Mouse (Mus musculus) MEL (cell line): ENCODE measurements around the gene Fam155a. TPM values are rescaled to one million over a fixed set of nuclear protein-coding genes. Genes with fewer than 3 reads are reported as not detected.

Experiments used
- DNase-seq: peaks from one replicate; pipeline ENCODE4 v3.0.0; 2011; ENCODE audit warnings: low read depth, low spot score
- H3K27ac ChIP-seq: 2 replicates; pipeline ENCODE4 v1.5.1; 2012; ENCODE audit warnings: low read depth, mild to moderate bottlenecking, control low read depth, low read length, moderate library complexity; ENCODE audit not compliant: control insufficient read depth
- H3K27me3 ChIP-seq, 2 experiments: fragments of 150-350 bp in 1 of 2; sonication (generic) in 1 of 2; 2 replicates each; pipeline ENCODE4 v1.6.1; 2012; ENCODE audit warnings: low read length in 2 of 2, mild to moderate bottlenecking in 2 of 2, improper control_type of control experiment in 1 of 2, moderate library complexity in 1 of 2; ENCODE audit not compliant: insufficient read depth in 2 of 2, control insufficient read depth in 1 of 2
- H3K36me3 ChIP-seq, 2 experiments: 2 replicates each; pipeline ENCODE4 v1.6.1; 2012 to 2014; ENCODE audit warnings: low read length in 2 of 2, improper control_type of control experiment in 1 of 2, inconsistent platforms in 1 of 2, mild to moderate bottlenecking in 1 of 2; ENCODE audit not compliant: insufficient read depth in 2 of 2, control insufficient read depth in 1 of 2
- H3K4me1 ChIP-seq, 2 experiments: fragments of 150-350 bp in 1 of 2; sonication (generic) in 1 of 2; 2 replicates each; pipeline ENCODE4 v1.6.1; 2012; ENCODE audit warnings: low read length in 2 of 2, improper control_type of control experiment in 1 of 2, mild to moderate bottlenecking in 1 of 2; ENCODE audit not compliant: insufficient read depth in 2 of 2, control insufficient read depth in 1 of 2
- H3K4me3 ChIP-seq, 2 experiments: fragments of 150-350 bp in 1 of 2; sonication (generic) in 1 of 2; 2 replicates each; pipeline ENCODE4 v1.5.1; 2012; ENCODE audit warnings: low read depth in 2 of 2, low read length in 2 of 2, mild to moderate bottlenecking in 2 of 2, moderate library complexity in 2 of 2, control low read depth in 1 of 2, improper control_type of control experiment in 1 of 2; ENCODE audit not compliant: control insufficient read depth in 1 of 2, insufficient read depth in 1 of 2
- H3K79me2 ChIP-seq: 2 replicates; pipeline ENCODE4 v1.6.1; 2012; ENCODE audit warnings: mild to moderate bottlenecking, low read length, moderate library complexity; ENCODE audit not compliant: control insufficient read depth, poor library complexity, insufficient read depth
- H3K9ac ChIP-seq: 2 replicates; pipeline ENCODE4 v1.6.1; 2012; ENCODE audit warnings: low read depth, mild to moderate bottlenecking, control low read depth, low read length, moderate library complexity; ENCODE audit not compliant: control insufficient read depth, poor library complexity, severe bottlenecking
- H3K9me3 ChIP-seq: fragments of 150-350 bp; sonication (generic); replicated peaks from 2 replicates; pipeline ENCODE4 v1.6.1; 2012; ENCODE audit warnings: mild to moderate bottlenecking, low read length, improper control_type of control experiment, moderate library complexity; ENCODE audit not compliant: insufficient read depth
- E2F4 ChIP-seq: IDR thresholded peaks from 2 replicates; pipeline ENCODE4 v1.6.1; 2011; ENCODE audit warnings: low read depth, low read length, improper control_type of control experiment, borderline replicate concordance
- EP300 ChIP-seq, 2 experiments: IDR thresholded peaks; 2 replicates each; pipeline ENCODE4 v1.6.1; 2011; ENCODE audit warnings: improper control_type of control experiment in 2 of 2, low read length in 2 of 2, low read depth in 1 of 2, mild to moderate bottlenecking in 1 of 2
- ETS1 ChIP-seq: IDR thresholded peaks from 2 replicates; pipeline ENCODE4 v1.6.1; 2012; ENCODE audit warnings: low read depth, mild to moderate bottlenecking, inconsistent platforms, low read length, improper control_type of control experiment, moderate library complexity
- JUND ChIP-seq: IDR thresholded peaks from 2 replicates; pipeline ENCODE4 v1.6.1; 2011; ENCODE audit warnings: low read depth, mild to moderate bottlenecking, improper control_type of control experiment, low read length
- MAX ChIP-seq: IDR thresholded peaks from 2 replicates; pipeline ENCODE4 v1.6.1; 2011; ENCODE audit warnings: low read length, improper control_type of control experiment
- MAZ ChIP-seq: IDR thresholded peaks from 2 replicates; pipeline ENCODE4 v1.6.1; 2012; ENCODE audit warnings: low read depth, mild to moderate bottlenecking, inconsistent platforms, low read length, improper control_type of control experiment
- MXI1 ChIP-seq: IDR thresholded peaks from 2 replicates; pipeline ENCODE4 v1.6.1; 2011; ENCODE audit warnings: mild to moderate bottlenecking, low read depth, low read length, improper control_type of control experiment
- MYB ChIP-seq: IDR thresholded peaks from 2 replicates; pipeline ENCODE4 v1.6.1; 2011; ENCODE audit warnings: mild to moderate bottlenecking, low read depth, low read length, improper control_type of control experiment
- MYC ChIP-seq: IDR thresholded peaks from 2 replicates; pipeline ENCODE4 v1.6.1; 2011; ENCODE audit warnings: low read depth, mild to moderate bottlenecking, low read length, improper control_type of control experiment, moderate library complexity
- NRF1 ChIP-seq: IDR thresholded peaks from 2 replicates; pipeline ENCODE4 v1.6.1; 2014; ENCODE audit warnings: low read depth, mild to moderate bottlenecking, inconsistent platforms, low read length, improper control_type of control experiment, moderate library complexity; ENCODE audit not compliant: poor library complexity, insufficient read depth, severe bottlenecking
- POLR2A ChIP-seq, 2 experiments: IDR thresholded peaks; 2 replicates each; pipeline ENCODE4 v1.6.1; 2011 to 2012; ENCODE audit warnings: low read length in 2 of 2, mild to moderate bottlenecking in 2 of 2, control low read depth in 1 of 2, improper control_type of control experiment in 1 of 2, low read depth in 1 of 2, moderate library complexity in 1 of 2; ENCODE audit not compliant: control insufficient read depth in 1 of 2, insufficient read depth in 1 of 2, poor library complexity in 1 of 2
- POLR2AphosphoS2 ChIP-seq: IDR thresholded peaks from 2 replicates; pipeline ENCODE4 v1.6.1; 2011; ENCODE audit warnings: low read length, improper control_type of control experiment
- POLR2AphosphoS5 ChIP-seq: IDR thresholded peaks from 2 replicates; pipeline ENCODE4 v1.6.1; 2012; ENCODE audit warnings: low read depth, borderline replicate concordance, mild to moderate bottlenecking, inconsistent platforms, low read length, moderate library complexity, mixed read lengths
- RAD21 ChIP-seq: IDR thresholded peaks from 2 replicates; pipeline ENCODE4 v1.6.1; 2011; ENCODE audit warnings: mild to moderate bottlenecking, low read depth, low read length, improper control_type of control experiment
- RCOR1 ChIP-seq: IDR thresholded peaks from 2 replicates; pipeline ENCODE4 v1.6.1; 2012; ENCODE audit warnings: low read depth, mild to moderate bottlenecking, inconsistent platforms, low read length, improper control_type of control experiment
- SIN3A ChIP-seq: IDR thresholded peaks from 2 replicates; pipeline ENCODE4 v1.6.1; 2012; ENCODE audit warnings: low read length, improper control_type of control experiment, inconsistent platforms
- TAL1 ChIP-seq: IDR thresholded peaks from 2 replicates; pipeline ENCODE4 v1.6.1; 2012; ENCODE audit warnings: mild to moderate bottlenecking, inconsistent platforms, low read length, moderate library complexity, mixed read lengths
- TBP ChIP-seq: IDR thresholded peaks from 2 replicates; pipeline ENCODE4 v1.8.0; 2011; ENCODE audit warnings: low read depth, low read length, improper control_type of control experiment
- USF1 ChIP-seq: IDR thresholded peaks from 2 replicates; pipeline ENCODE4 v1.6.1; 2014; ENCODE audit warnings: low read depth, mild to moderate bottlenecking, inconsistent platforms, low read length, improper control_type of control experiment, moderate library complexity
- USF2 ChIP-seq, 2 experiments: IDR thresholded peaks; 2 replicates each; pipeline ENCODE4 v1.6.1; 2011 to 2012; ENCODE audit warnings: improper control_type of control experiment in 2 of 2, low read length in 2 of 2, borderline replicate concordance in 1 of 2, inconsistent platforms in 1 of 2, low read depth in 1 of 2, mild to moderate bottlenecking in 1 of 2; ENCODE audit not compliant: insufficient read depth in 1 of 2
- ZKSCAN1 ChIP-seq: IDR thresholded peaks from 2 replicates; pipeline ENCODE4 v1.6.1; 2012; ENCODE audit warnings: low read depth, mild to moderate bottlenecking, inconsistent platforms, low read length, improper control_type of control experiment, moderate library complexity
- polyA plus RNA-seq, 2 experiments: library from polyadenylated mRNA; stranded (reverse) in 1 of 2; unstranded in 1 of 2; fragments of >175 nt in 1 of 2; fragments of >200 nt in 1 of 2; gene quantifications; 2 replicates each; pipeline versions ENCODE4 v1.2.1 to v1.2.4; 2012; ENCODE audit warnings: low replicate concordance in 2 of 2, low read depth in 1 of 2; ENCODE audit not compliant: insufficient read length in 2 of 2, insufficient read depth in 1 of 2, missing spikeins in 1 of 2
- total RNA-seq: library from RNA; depleted of rRNA; stranded (reverse); fragments of 300-350 nt; gene quantifications from 2 replicates; pipeline ENCODE4 v1.2.3, GENCODE M21; 2012

Gene Fam155a
- total and polyA plus RNA-seq, 3 experiments: not detected

- Histone ChIP-seq H3K9ac (no peak overlapping the region), H3K27ac (no peak overlapping the region), H3K4me3 (no peak overlapping the region), H3K9me3 (no peaks in the 10 kb centered on the region), H3K36me3 (no peaks in the 10 kb centered on the region), H3K79me2 (no peaks in the 10 kb centered on the region), H3K4me1 (no peaks in the 10 kb centered on the region), H3K27me3 (no peaks in the 10 kb centered on the region)
- DNase-seq: no peak
- TF ChIP-seq POLR2AphosphoS2: no peak
- no peak for TF ChIP-seq JUND
- no peak for TF ChIP-seq RCOR1
- no peak for TF ChIP-seq POLR2AphosphoS5
- TF ChIP-seq E2F4: no peak
- TF ChIP-seq SIN3A: no peak
- TF ChIP-seq MXI1: no peak
- TF ChIP-seq MAX: no peak
Observed at GRCm38 (mm10) chr8:9428846-9429245, 342.1 kb downstream of the Fam155a start.

GRCm38 (mm10) chr8:9424069-9424468 is 346.9 kb downstream of the Fam155a start:
- Histone ChIP-seq H3K9ac (no peak overlapping the region), H3K27ac (no peak overlapping the region), H3K27me3 (no peaks in the 10 kb centered on the region), H3K9me3 (no peaks in the 10 kb centered on the region), H3K4me1 (no peaks in the 10 kb centered on the region), H3K4me3 (no peak overlapping the region), H3K36me3 (no peaks in the 10 kb centered on the region), H3K79me2 (no peaks in the 10 kb centered on the region)
- TF ChIP-seq NRF1 (no peak), TAL1 (no peak), RCOR1 (no peak), JUND (no peak), EP300 (IDR thresholded peaks at IDR 0.05; ENCODE audit: low read depth in 1 of 2, low read length in 2 of 2) (no peak), MAX (no peak), MYB (no peak), RAD21 (no peak), MAZ (no peak)
- no peak for DNase-seq

DNA sequence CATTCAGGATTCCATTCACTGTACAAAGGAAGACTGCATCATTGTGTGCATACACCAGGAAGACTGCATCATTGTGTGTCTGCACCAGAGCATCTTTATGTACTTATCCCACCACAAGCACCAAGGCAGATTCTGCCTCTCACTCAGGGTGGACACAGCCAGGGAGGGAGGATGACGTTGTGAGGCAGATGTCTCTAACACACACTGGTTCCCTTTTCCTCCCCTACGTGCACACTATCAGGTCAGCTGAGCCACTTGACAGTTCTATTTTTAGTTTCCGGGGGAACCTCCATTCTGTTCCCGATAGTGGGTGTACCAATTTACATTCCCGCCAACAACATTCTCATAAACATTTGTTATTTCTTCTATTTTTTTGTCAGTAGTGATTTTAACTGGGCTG is 347.4 kb downstream of the Fam155a start:
- H3K4me1 ChIP-seq: no peaks in the 10 kb centered on the region
- DNase-seq: no peak
- no peak overlapping the region for H3K4me3 ChIP-seq
- no peaks in the 10 kb centered on the region for H3K36me3 ChIP-seq
- H3K27me3 ChIP-seq: no peaks in the 10 kb centered on the region
- no peak overlapping the region for H3K27ac ChIP-seq
- TF ChIP-seq TBP: no peak
- no peak for TF ChIP-seq POLR2A (IDR thresholded peaks at IDR 0.05; ENCODE audit: control insufficient read depth in 1 of 2, insufficient read depth in 1 of 2, low read depth in 1 of 2, low read length in 2 of 2, poor library complexity in 1 of 2)
- TF ChIP-seq MYC: no peak
- TF ChIP-seq ETS1: no peak
- TF ChIP-seq USF2 (IDR thresholded peaks at IDR 0.05; ENCODE audit: borderline replicate concordance in 1 of 2, insufficient read depth in 1 of 2, low read depth in 1 of 2, low read length in 2 of 2): no peak
- TF ChIP-seq USF1: no peak
- no peak for TF ChIP-seq E2F4
- TF ChIP-seq ZKSCAN1: no peak
- no peaks in the 10 kb centered on the region for H3K79me2 ChIP-seq
- no peak overlapping the region for H3K9ac ChIP-seq
- no peaks in the 10 kb centered on the region for H3K9me3 ChIP-seq
